Comparison of ENCODE assay signal across 8 mouse cellular contexts in the genomic region with DNA sequence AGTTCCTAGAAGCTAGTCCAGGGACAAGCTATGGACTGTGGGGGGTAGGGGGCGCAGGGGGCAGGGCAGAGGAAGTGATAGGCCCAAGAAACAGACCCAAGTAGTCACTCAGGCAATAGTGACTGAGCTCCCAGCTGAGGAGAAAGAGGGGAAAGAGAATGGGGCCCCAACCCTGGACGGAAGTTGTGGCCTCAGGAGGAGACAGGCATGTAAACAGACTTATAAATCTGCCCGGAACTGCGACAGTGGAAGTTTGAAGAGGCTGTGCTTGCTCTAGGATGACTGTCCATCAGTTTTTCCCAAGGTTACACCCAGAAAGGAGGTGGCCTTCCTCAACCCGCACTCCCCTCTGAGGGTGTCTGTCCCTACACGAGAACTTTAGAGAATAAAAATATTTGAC.
DNase-seq lines count a peak whose midpoint lies in the region; ATAC-seq lines count a peak whose summit lies in the region.

No protein-coding gene starts in this region.

- H3K4me3 ChIP-seq in forebrain, embryonic 10.5 days = no peak overlapping the region
- no peak overlapping the region for H3K4me3 ChIP-seq in forebrain, embryonic 12.5 days (replicated peaks)
- H3K4me3 ChIP-seq in megakaryocyte, embryonic 14.5 days (replicated peaks) = peak overlapping the region; percentile 51
- no peak overlapping the region for H3K4me3 ChIP-seq in stomach, embryonic 14.5 days (ENCODE audit: low read depth, low read length)

- H3K27me3 ChIP-seq in forebrain, embryonic 10.5 days (ENCODE audit: poor library complexity, severe bottlenecking) = no peaks in the 10 kb centered on the region
- no peaks in the 10 kb centered on the region for H3K27me3 ChIP-seq in forebrain, embryonic 12.5 days
- peaks cover 89% of the 10 kb centered on the region for H3K27me3 ChIP-seq in megakaryocyte, embryonic 14.5 days (replicated peaks)
- no peaks in the 10 kb centered on the region for H3K27me3 ChIP-seq in stomach, embryonic 14.5 days (ENCODE audit: control insufficient read depth, insufficient read depth, low read length)

- no peaks in the 10 kb centered on the region for H3K9me3 ChIP-seq in forebrain, embryonic 10.5 days
- no peaks in the 10 kb centered on the region for H3K9me3 ChIP-seq in forebrain, embryonic 12.5 days
- H3K9me3 ChIP-seq in megakaryocyte, embryonic 14.5 days = no peaks in the 10 kb centered on the region
- no peaks in the 10 kb centered on the region for H3K9me3 ChIP-seq in stomach, embryonic 14.5 days (ENCODE audit: control insufficient read depth, low read depth, low read length)

- 63% methylated on average over 6 of the region's 6 CpGs for WGBS in forebrain, embryonic 10.5 days
- 66% methylated on average over 6 of the region's 6 CpGs for WGBS in forebrain, embryonic 12.5 days
- 17% methylated on average over 6 of the region's 6 CpGs for WGBS in stomach, embryonic 14.5 days

- H3K27ac ChIP-seq in forebrain, embryonic 10.5 days = peak overlapping the region; percentile 54
- no peak overlapping the region for H3K27ac ChIP-seq in forebrain, embryonic 12.5 days
- H3K27ac ChIP-seq in stomach, embryonic 14.5 days (ENCODE audit: low read length) = peak overlapping the region; percentile 52

- ATAC-seq in forebrain, embryonic 12.5 days (ENCODE audit: low FRiP score) = no peak
- ATAC-seq in megakaryocyte, adult 5-6 weeks (ENCODE audit: poor library complexity, severe bottlenecking) = no peak
- ATAC-seq in stomach, embryonic 14.5 days (ENCODE audit: insufficient number of reproducible peaks, insufficient read depth, low FRiP score, low read depth) = no peak

- no peak overlapping the region for H3K4me2 ChIP-seq in forebrain, embryonic 12.5 days
- H3K4me2 ChIP-seq in stomach, embryonic 14.5 days (replicated peaks; ENCODE audit: low read depth, low read length) = no peak overlapping the region

- H3K36me3 ChIP-seq in forebrain, embryonic 10.5 days (replicated peaks) = no peaks in the 10 kb centered on the region
- no peaks in the 10 kb centered on the region for H3K36me3 ChIP-seq in forebrain, embryonic 12.5 days (replicated peaks)
- no peaks in the 10 kb centered on the region for H3K36me3 ChIP-seq in megakaryocyte, embryonic 14.5 days (replicated peaks; ENCODE audit: low read length)
- no peaks in the 10 kb centered on the region for H3K36me3 ChIP-seq in stomach, embryonic 14.5 days (ENCODE audit: control insufficient read depth, insufficient read depth, low read length)

- H3K9ac ChIP-seq in forebrain, embryonic 12.5 days = no peak overlapping the region
- no peak overlapping the region for H3K9ac ChIP-seq in stomach, embryonic 14.5 days (replicated peaks; ENCODE audit: low read depth, low read length)

- H3K4me1 ChIP-seq in forebrain, embryonic 10.5 days = peaks cover 61% of the 10 kb centered on the region
- peaks cover 23% of the 10 kb centered on the region for H3K4me1 ChIP-seq in forebrain, embryonic 12.5 days
- peaks cover 44% of the 10 kb centered on the region for H3K4me1 ChIP-seq in megakaryocyte, embryonic 14.5 days
- H3K4me1 ChIP-seq in stomach, embryonic 14.5 days (ENCODE audit: control insufficient read depth, insufficient read depth, low read length) = peaks cover 52% of the 10 kb centered on the region

- no peak for DNase-seq in forebrain, embryonic 10.5 days (ENCODE audit: extremely low spot score, low spot score)
- DNase-seq in kidney, postnatal 25 days = peak; percentile 57 to 80
- DNase-seq in T-cell, adult 2 months (ENCODE audit: low spot score) = no peak
- DNase-seq in thymus, postnatal 4 days = no peak

Comparison
In these comparisons a context has a peak if more than half of its experiments do, and no peak if none do; other contexts are left out.
1. DNase-seq: peak in kidney, postnatal 25 days (2 of 2); none in forebrain, embryonic 10.5 days (single experiment), T-cell, adult 2 months (single experiment) and thymus, postnatal 4 days (single experiment).